Mouse (Mus musculus) hematopoietic stem cell, adult 5-6 weeks (primary cell): ENCODE results near the gene Th. TPM values are rescaled to one million over a fixed set of nuclear protein-coding genes. Genes with fewer than 3 reads are reported as not detected.

Experiments
- ATAC-seq, 2 experiments: fragments of 125-278 bp in 1 of 2; replicated peaks in 1 of 2; 2 replicates each; pipeline ENCODE4 v1.8.0; 2016 to 2017; ENCODE audit warnings: inconsistent platforms in 2 of 2, mild to moderate bottlenecking in 2 of 2, moderate number of reproducible peaks in 2 of 2, low read depth in 1 of 2, moderate TSS enrichment in 1 of 2; ENCODE audit not compliant: low FRiP score in 2 of 2, poor library complexity in 2 of 2, severe bottlenecking in 2 of 2, insufficient read depth in 1 of 2, low TSS enrichment in 1 of 2
- total RNA-seq: library from RNA; stranded (forward); fragments of 172-1452, 232-1000 nt; gene quantifications from 2 replicates; pipeline ENCODE4 v1.2.3, GENCODE M21; 2017

The Th gene
- total RNA-seq, 1 experiment from 2014 or later = not detected

GRCm38 (mm10) chr7:142910104-142910503, 20.8 kb downstream of the Th start:
- peak in 1 of 2 experiments; percentile 34; a peak in 1 of 4 replicates for ATAC-seq

- no peak for ATAC-seq
Measured at GRCm38 (mm10) chr7:142909622-142910021, 21.3 kb downstream of the Th start.

GRCm38 (mm10) chr7:142905606-142906005, 25.3 kb downstream of the Th start:
- no peak for ATAC-seq

GRCm38 (mm10) chr7:142904331-142904730, 26.6 kb downstream of the Th start:
- no peak for ATAC-seq

- ATAC-seq = no peak
Measured at GRCm38 (mm10) chr7:142902931-142903330, 28.0 kb downstream of the Th start.

- ATAC-seq = no peak
Measured at GRCm38 (mm10) chr7:142901774-142902173, 29.2 kb downstream of the Th start.

- ATAC-seq = no peak
Measured at GRCm38 (mm10) chr7:142899872-142900271, 31.1 kb downstream of the Th start.

GRCm38 (mm10) chr7:142897471-142897870, 33.5 kb downstream of the Th start:
- ATAC-seq = no peak

- no peak for ATAC-seq
Measured at GRCm38 (mm10) chr7:142895901-142896665, 34.8 kb downstream of the Th start.

GRCm38 (mm10) chr7:142895223-142895840, 35.6 kb downstream of the Th start:
- ATAC-seq = no peak

- ATAC-seq = peak; percentile 73 to 82; a peak in 3 of 4 replicates
Measured at GRCm38 (mm10) chr7:142894669-142895068, 36.3 kb downstream of the Th start.

- ATAC-seq = no peak
Measured at GRCm38 (mm10) chr7:142893721-142894639, 36.9 kb downstream of the Th start.

- ATAC-seq = no peak
Measured at GRCm38 (mm10) chr7:142893296-142893695, 37.6 kb downstream of the Th start.

- ATAC-seq = no peak
Measured at GRCm38 (mm10) chr7:142869419-142870163, 61.3 kb downstream of the Th start.

- ATAC-seq = peak; percentile 76 to 82
Measured at GRCm38 (mm10) chr7:142850681-142851080, 80.2 kb downstream of the Th start.
